Mouse (Mus musculus) c-Kit-positive CD71-positive TER-119-negative erythroid progenitor cells, embryonic 14.5 days (primary cell): ENCODE data around the gene Med27.

Experiments
- DNase-seq: peaks from one replicate; pipeline ENCODE4 v3.0.0-alpha.2; 2013; ENCODE audit warnings: low read depth

The Med27 gene

DNA sequence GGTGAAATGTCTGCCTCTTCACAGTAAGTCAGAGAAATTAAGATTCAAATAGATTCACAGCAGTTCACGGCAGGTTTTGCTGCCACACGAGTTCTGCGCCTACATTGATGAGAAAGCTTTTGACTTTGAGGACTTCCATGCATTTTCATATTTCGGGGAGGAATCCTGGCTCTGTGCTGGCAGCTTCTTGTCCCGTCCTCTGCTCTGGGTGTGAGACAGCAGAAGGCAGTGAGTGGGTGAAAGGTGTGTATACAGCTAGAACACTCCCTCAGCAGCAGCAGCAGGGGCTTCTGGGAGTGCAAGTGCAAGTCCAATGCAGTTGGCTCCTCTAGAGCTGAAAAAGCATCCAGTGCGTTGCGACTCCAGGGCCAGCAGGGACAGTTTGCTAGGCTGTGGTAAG is 53.6 kb downstream of the Med27 start:
- DNase-seq = no peak

DNA sequence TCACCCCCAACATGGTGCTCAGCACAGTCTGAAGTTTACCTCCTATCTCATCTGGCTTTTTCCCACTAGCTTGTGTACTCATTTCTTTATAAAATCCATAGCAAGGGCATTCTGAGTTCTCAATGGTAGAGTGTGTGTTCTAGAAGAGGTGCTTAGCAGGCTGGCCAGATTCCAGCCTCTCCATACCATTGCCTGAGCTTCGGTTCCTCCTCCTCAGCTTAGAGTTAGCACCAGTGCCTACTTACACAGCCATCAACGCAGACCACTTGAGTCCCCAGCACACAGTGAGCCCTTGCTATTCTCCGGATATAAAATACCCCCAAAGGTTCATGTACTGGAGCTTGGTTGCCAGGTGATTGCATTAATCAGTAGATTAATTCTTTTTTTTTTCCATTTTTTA is 54.2 kb downstream of the Med27 start:
- no peak for DNase-seq

DNA sequence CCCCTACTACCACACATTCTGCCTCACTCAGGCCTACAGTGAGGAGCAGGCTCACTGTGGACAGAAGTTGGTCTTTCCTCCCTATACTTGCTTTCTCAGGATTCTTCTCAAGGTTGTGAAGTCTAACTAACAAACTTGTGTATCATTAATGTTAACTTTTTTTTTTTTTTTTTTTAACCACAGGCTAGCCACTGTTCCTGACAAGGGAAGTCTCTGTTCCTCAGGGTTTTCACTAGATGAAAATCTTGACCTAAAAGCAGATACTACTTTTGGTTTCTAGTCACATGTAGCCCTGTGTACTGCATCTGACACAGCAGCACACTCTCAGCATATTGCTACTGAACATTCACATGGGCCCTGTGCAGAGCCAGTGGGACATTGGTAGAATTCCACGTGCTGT is 55.2 kb downstream of the Med27 start:
- no peak for DNase-seq

DNA sequence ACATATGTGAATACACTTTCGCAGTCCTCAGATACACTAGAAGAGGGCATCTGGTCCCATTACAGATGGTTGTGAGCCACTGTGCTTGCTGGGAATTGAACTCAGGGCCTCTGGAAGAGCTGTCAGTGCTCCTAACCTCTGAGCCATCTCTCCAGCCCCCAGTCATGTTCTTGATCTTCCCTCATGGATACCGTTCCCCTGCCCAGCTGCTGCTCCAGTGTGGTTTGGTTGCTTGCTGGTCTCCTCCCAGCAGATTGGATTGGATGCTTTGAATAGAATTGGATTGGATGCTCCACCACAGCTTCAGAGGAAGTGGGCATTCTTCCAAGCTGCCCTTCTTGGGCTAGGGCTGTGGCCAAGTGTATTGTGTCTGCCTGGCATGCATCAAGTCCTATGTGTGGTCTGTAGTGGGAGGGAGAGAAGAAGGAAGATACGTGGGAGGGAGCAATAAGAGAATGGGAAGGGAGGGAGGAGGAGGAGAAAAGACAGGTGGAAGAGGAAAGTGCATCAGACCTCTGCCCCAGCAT is 56.0 kb downstream of the Med27 start:
- DNase-seq = no peak

DNA sequence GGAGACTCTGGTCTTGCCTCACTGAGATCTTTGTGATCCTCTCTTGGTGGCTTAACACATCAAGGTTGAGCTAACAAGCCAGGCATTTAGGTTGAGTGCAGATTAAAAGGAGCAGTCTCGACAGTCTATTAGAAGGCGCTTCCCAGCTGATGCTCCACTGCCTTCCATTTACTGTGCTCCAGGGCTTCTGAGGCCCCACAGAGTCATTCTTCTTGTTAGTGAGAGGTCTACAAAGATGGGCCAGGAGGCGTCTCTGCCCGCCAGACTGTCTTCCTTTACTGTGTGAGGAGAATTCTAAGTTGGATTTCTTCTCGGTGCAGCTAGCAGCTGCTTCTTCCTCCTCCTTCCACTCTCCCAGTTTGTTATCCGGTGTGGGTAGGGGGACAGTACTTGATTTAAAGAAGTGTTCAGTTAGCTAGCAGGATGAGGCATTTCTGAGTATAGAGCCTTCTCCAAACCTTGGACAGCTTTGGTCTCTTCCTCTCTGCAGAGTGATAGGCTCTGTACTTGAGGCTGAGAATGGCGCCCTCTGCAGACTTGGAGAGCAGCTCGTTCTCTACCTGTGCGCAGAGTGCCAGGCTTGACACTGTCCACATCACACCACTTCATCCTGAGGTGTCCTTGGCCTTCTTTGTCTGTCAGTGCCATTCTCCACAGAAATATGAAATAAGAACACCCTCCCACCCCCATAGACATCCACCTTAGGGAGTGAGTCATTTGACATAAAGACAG is 57.3 kb downstream of the Med27 start:
- no peak for DNase-seq

DNA sequence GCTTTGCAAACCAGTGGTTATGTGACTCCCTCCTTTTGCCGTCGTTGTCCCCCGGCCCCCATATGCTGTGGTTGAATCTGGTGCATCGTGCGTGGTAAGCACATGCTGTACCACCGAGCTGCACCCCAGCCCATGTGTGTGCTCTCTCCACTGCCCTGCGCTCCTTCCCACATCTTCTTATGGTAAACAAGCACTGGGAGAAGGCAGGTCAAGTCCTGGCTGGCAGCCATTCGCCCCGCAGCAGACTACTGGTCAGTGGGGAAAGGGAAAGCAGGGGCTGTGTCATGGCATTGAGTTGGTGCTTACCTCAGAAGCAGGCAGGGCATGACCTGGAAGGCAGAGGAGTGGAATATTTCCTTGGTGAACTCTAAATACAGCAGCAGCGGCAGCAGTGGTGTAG is 58.3 kb downstream of the Med27 start:
- no peak for DNase-seq

DNA sequence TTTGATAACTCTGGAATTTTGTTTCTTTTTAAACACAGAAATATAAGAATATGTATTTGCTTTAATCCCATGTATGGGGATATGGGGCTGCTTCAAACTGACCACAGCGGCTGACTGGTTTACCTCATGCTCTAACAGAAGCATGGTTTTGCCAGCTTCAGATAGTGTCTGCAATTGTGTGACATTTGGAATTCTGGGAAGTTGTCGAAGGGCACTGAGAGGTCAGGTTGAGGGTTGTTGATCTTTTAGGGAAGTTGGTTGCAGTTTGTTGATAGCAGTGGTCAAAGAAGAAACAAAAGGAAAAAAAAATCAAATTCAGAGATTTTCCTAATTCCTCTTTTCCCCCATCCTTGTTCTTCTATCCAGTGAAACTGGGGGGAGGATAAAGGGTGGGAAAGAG is 59.2 kb downstream of the Med27 start:
- no peak for DNase-seq

DNA sequence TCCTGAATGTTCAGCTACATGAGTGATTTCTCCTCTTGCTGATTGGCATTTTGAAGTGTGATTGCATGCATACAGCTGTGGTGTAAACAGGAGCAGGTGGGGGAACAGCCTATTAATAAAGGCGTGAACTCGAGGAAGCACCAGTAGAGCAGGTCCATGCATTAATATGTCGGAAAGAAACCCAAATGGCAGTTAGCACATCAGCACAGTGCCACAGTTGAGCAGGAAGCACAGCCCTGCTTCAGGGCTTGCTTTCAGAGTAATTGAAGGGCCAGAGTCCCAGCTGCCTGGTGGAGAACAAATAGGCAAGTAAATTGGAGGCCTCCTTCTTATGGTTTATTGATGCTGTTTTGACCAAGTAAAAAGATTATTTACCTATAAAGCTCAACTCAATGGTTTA is 60.7 kb downstream of the Med27 start:
- no peak for DNase-seq

DNA sequence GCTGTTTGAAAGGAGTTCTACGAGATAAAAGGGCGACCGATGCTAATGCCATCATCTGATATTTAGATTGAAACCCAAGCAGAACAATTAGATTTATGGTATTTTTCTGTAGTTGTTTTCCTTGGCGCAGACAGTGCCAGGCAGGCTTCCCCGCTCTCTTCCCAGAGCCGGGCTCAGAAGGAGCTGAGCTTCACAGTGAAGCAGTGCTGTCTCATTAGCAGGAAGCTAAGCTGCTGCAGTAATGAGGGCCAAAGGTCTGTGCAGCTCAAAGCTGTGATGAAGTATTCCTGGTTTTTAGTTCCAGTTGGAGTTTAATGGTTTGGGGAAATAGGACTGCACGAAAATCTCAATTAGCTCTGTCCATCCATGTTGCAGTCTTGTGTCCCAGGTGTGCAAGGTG is 61.1 kb downstream of the Med27 start:
- no peak for DNase-seq

DNA sequence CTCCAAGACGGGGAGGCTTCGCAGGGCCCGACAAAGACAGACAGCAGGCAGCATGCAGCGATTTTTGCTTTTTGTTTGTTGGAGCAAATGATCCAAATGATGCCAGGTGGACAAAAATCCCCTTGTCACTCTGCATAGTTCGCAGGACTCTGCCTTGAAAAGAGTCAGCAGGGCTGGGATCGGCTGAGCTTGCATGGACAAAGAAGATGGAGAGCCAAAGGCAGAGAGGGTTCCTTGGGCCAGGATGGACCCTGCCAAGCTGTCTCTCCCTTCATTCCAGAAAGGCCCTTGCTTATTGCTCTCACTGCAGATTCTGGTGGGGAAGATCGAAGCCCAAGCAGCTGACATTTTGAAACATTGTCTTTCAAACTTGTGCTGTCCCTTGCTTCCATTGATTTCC is 64.3 kb downstream of the Med27 start:
- DNase-seq = no peak

DNA sequence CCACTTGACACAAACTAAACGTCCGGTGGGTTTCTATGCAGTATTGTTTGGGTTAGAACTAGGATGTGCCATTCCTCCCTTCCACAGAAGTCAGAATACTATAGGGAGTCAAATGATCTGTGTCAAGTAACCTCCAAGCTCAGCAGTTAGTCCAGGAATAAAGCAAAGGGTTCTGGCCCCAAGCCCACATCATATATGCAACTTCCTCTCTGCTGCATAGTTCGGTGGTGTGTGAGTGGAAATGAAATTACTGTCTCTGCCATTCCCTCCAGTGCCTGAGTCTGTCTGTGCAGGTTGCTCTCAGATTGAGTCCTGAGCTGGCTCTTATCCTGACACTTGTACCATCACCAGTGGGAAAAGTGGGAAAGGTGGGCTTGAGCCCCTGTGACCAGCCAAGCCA is 65.8 kb downstream of the Med27 start:
- no peak for DNase-seq

DNA sequence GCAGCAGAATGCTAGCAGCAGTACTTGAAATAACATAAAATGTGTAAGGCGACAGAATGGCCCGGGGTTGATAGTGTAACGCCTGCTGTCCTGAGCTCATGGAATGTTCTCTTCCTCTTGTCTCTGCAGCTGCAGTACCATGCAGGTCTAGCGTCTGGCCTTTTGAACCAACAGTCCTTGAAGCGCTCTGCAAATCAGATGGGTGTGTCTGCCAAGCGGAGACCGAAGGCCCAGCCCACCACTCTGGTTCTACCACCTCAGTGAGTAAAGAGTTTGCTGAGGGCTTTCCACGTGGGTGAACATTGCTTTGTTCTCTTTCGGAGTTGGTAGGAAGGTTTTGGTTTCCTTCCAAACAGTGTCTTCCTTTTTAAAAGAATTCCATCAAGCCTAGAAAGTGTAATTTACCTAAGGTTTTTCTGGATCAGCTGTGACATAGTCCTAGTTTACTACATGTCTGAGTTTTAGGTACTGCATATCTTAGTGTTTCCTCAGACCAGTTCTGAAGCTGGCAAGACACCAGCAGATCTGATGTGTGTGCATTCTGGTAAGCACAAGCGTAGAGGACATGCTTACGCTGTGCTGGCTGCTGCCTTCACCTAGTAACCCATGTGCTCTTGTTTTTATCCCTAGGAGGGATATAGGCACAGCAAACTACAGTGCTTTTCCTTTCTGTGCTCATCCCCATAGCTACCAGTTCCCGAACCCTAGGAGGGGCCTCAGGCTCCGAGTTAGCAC is 66.8 kb downstream of the Med27 start:
- no peak for DNase-seq

DNA sequence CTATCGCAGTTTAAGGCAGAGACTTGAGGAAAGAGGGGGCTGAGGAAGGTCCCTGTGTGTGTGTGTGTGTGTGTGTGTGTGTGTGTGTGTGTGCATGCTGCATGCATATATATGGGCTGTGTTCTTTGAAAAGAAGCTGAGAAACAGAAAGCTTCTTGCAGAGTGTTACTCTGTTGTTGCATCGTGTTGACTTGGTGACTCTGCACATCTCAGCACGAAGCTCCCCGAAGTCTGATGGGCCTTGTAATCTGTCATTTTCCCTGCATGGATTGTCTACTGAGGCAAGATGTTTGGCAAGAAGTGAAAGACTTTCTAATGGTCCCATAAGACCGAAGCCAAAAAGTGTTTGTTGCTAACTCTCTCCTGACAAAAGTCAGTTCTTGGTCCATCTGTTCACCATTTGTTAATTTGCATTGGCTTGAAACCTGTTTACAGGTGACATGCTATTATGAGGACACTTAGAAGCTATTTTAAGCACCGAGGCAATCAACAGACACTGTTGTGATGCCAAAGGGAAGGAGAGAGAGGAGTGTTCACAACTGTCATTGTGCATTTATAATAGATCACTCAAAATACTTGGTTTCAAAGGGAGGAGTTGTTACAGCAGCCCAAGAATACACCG is 68.3 kb downstream of the Med27 start:
- DNase-seq = no peak

DNA sequence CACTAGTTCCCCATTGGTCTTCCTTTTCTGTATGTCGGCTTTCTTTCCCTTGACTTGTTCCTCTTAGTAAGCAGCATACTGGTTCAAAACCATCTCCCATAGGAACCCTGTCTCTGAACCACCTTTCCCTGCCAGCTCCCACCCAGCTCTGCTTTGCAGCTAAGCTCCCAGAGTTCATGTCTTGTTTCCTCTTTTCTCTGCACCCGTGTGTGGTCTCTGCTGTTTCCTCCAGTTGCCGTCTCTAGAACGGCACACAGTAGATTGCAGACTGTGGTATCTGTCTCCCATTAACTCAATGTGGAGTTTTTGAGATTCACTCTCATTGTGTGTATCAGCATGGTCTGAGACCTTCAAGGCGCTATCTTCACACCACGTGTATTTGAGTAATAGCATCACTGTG is 71.9 kb downstream of the Med27 start:
- DNase-seq = no peak

DNA sequence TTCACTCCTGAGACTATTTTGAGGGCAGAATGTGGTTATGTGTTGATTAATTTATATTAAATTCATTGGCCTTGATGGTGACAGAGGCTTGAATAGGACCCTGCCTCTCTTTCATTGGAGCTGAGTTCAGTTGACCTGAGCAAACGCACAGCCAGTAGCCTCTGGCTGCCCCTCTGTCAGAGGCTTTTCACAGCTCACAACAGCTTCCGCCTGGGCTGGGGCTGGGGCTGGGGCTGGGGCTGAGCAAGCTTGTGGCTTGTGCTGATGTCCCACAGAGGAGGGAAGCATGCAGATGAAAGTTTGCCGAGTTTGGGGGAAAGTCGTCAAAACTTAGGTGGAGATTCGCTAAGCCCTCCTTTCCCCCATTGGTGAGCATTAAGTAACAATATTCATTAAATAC is 72.8 kb downstream of the Med27 start:
- no peak for DNase-seq

DNA sequence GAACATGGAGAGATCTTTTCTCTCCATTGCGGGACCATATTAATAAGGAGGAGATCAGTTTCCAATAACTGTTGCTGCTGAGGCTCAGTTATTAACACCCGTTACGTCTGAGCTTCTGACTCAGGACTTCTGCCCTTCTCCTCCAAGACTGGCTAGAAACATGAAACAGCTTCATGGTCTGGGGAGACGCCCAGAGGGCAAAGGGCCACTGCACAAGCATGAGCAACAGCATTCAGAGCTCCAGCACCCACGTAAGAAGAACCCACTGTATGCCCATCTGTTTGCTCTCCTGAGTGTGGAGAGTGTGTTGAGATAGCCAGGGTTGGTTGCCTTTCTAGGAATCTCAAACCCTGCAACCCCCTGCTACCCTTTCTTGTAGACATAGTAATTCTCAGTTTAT is 73.3 kb downstream of the Med27 start:
- DNase-seq = no peak

DNA sequence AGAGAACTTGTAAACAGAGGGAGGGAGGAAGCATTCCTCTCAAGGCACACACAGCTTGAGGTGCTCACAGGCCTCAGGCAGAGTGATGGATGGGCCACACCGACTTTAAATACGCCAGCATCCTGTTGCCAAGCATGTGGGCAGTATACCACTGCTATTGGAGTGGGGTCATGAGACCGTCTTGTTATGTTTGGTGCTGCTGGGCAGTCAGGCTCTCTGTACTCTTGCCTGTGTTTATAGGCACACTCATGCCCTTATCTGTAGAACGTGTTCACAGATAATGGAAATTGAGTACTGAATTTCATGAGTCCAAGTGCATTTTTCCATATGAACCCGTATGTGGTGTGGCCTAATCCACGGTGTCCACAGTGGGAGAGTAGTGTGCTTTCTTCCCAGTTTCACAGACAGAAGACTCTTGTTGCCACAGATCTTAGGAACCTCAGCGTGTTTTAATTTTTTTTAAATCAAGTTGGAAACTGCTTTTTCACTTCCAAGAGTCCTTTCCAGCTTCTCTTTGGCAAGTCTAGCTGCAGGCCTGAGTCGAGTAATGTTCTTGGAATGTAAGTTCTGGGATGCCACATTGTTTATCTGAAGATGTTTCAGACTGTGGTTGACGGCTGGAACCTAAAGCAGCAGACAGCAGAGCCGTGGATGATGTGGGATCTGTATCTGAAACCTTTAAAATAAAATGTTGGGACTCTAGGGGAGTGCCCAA is 75.7 kb downstream of the Med27 start:
- no peak for DNase-seq

DNA sequence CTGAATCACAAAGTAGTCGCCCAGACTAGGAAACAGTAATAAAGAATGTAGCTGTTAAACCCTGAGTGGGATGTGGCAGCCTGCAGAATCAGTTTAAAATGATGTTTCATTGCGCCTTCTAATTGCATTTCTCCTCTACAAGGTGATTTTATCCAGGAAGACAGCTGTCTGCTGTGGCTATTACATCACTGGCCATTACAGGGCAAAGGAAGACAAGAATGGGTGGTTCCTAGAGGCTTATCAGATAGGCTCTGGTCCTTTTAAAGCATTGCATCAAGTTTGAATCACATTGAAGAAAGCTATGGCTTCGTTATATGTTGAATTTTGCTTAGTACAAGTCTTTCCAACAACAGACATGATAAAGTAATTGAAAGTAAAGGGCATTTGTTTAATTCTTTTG is 76.4 kb downstream of the Med27 start:
- DNase-seq = no peak

DNA sequence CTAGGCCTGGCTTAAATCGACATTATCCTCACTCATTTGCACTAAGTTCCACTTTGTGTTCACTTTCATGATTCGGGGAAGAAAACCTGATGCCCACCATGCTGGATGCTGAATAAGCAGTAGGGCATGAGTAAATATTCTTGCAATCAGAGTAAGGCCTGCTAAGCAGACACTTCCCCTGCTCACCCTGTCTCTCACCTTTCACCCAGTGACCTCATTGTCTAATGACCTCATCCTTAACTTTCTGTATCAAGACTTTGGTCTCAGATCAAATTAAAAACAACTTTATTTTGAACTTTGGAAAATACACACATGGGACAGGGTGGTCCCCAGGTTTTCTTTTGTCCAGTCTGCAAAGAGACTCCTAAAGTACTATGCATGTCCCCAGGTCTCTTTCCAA is 78.8 kb downstream of the Med27 start:
- DNase-seq = no peak

DNA sequence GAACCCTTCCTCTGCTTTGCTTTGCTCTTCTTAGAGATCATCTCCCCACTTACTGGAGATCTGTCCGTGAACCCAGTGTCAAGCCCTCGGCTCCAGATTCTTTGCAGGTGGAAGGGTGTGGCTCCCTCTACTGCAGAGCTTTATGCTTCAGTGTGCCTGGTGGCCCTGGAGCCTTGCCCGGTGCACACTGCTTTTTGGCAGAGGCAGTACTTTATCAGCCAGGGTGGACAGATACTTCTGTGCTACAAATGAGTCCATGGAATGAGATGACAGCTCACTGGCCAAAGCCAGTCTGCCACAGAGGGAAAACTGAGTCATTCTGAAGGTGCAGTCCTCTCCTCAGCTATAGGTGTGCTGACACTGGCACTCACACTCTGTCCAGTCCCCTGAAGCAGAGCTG is 80.1 kb downstream of the Med27 start:
- DNase-seq = no peak

DNA sequence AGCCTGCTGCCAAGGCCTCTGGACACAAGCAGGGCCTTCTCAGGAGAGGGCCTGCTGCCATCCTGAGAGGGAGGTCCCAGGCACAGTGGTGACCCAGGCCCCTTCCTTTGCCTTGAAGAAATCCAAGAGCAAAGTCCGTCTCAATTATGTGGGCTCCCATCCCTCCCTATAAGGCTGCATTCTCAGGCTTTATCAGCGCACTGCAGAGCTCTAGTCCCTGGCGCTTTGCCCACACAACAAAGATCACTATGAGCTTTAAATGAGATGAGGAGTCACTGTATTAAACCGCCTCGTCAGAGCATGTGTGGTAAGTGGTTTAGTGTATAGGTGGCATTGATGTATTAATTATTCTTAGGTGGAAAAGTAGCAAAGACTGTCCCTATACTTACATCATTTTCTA is 85.9 kb downstream of the Med27 start:
- DNase-seq = peak; percentile 56

DNA sequence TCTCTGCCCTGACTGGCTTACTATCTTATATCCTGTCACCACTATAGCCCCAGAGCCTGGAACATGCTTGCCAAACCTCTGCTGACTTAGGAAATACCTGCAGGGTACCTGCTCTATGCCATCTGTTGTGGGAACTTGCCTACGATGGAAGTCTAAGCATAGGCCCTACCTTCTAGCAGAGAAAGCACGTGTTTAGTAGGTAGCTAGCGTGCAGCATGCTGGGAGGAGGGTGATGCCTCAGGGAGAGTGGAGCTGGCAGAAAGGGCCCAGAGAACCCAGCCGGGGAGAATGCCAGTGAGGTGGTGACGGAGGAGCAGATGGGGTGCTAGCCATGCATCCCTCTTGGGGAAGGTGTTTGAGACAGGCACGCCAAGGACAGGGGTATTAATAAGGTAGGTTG is 89.8 kb downstream of the Med27 start:
- DNase-seq = no peak

DNA sequence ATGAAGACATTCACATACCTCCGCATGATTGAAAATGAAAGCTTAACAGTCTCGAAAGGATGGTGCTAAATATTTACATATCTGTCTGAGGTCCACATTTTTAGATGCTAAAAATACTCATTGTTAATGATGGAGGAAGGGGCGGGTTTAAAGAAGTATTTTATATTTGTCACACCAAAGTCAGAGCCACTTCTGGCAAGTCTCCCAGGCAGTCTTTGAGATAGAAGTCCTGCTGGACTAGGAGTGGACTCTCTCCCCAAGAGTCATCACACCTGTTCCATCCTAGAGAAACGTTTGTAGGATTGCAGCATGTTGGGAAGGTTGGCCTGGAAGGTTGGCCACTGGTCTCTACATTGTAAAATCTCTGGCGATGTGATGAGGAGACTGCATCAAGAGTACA is 90.5 kb downstream of the Med27 start:
- DNase-seq = no peak
